Mouse (Mus musculus) myocyte (in vitro differentiated cells): ENCODE results near the gene Asb11.

ENCODE experiments used
- CEBPB ChIP-seq: IDR thresholded peaks from 2 replicates; pipeline ENCODE4 v1.6.1; 2011; ENCODE audit warnings: mild to moderate bottlenecking, moderate library complexity; ENCODE audit not compliant: poor library complexity, insufficient read depth, severe bottlenecking
- MAX ChIP-seq: IDR thresholded peaks from one replicate; pipeline ENCODE4 v1.6.1; 2011; ENCODE audit warnings: low read depth, mild to moderate bottlenecking, control low read depth
- MYOD1 ChIP-seq, 3 experiments: IDR thresholded peaks; one replicate each; pipeline ENCODE4 v1.6.1; 2011; ENCODE audit warnings: control low read depth in 2 of 3, low read depth in 2 of 3, mild to moderate bottlenecking in 2 of 3, moderate library complexity in 1 of 3; ENCODE audit not compliant: insufficient read length in 2 of 3, control insufficient read depth in 1 of 3
- MYOG ChIP-seq, 3 experiments: IDR thresholded peaks; one replicate each; pipeline ENCODE4 v1.6.1; 2011; ENCODE audit warnings: control low read depth in 2 of 3, low read depth in 2 of 3, mild to moderate bottlenecking in 2 of 3; ENCODE audit not compliant: insufficient read length in 2 of 3, control insufficient read depth in 1 of 3, insufficient read depth in 1 of 3
- POLR2A ChIP-seq: IDR thresholded peaks from one replicate; pipeline ENCODE4 v1.6.1; 2011; ENCODE audit warnings: low read depth, mild to moderate bottlenecking, control low read depth, moderate library complexity; ENCODE audit not compliant: insufficient read length
- SRF ChIP-seq: IDR thresholded peaks from one replicate; pipeline ENCODE4 v1.6.1; 2011; ENCODE audit warnings: low read depth; ENCODE audit not compliant: control insufficient read depth, insufficient read length
- TCF3 ChIP-seq: IDR thresholded peaks from one replicate; pipeline ENCODE4 v1.6.1; 2011; ENCODE audit warnings: low read depth, control low read depth; ENCODE audit not compliant: insufficient read length
- USF1 ChIP-seq: IDR thresholded peaks from one replicate; pipeline ENCODE4 v1.6.1; 2011; ENCODE audit warnings: low read depth, mild to moderate bottlenecking, control low read depth, moderate library complexity

- TF ChIP-seq TCF3 (no peak), POLR2A (no peak), MYOD1 (IDR thresholded peaks at IDR 0.05; ENCODE audit: control insufficient read depth in 1 of 3, insufficient read length in 2 of 3, low read depth in 2 of 3) (no peak), USF1 (no peak), MAX (no peak), MYOG (IDR thresholded peaks at IDR 0.05; ENCODE audit: control insufficient read depth in 1 of 3, insufficient read depth in 1 of 3, insufficient read length in 2 of 3, low read depth in 2 of 3) (no peak), SRF (no peak), CEBPB (no peak)
These were observed 69.1 kb downstream of the Asb11 start, which contains the start of gene Asb9 for GRCm38 (mm10) chrX:164505709-164506498.
